Mouse (Mus musculus): ENCODE data around the gene Ptprr. TPM values are rescaled to one million over a fixed set of nuclear protein-coding genes. Genes with fewer than 3 reads are reported as not detected.

The Ptprr gene
- polyA plus RNA-seq, 1 experiment, result 0.35 TPM

DNA sequence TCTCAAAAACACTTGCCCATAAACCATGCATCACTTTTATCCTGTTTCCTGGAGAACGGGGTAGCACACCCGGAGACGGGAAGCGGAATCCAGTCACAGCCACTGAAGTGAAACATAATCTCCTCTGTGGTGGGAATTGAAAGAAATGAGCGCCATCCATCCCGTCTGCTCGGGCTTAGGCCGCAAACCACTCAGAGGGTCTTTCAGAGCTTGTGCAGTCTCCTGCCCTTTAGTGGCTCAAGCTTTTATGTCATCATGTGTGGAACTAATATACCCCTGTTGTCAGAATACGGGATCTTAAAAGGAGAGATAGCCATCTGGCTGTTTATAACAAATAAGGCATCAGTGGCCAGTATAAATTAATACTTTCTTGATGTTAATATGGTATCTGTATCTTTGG, 128.1 kb downstream of the Ptprr start:
- TF ChIP-seq CTCF (IDR thresholded peaks at IDR 0.05; ENCODE audit: borderline replicate concordance, control insufficient read depth, extremely low read depth, insufficient read depth, low read length, poor library complexity), result no peak
- no peak for TF ChIP-seq POLR2A (IDR thresholded peaks at IDR 0.05; ENCODE audit: control insufficient read depth, extremely low read depth, insufficient read depth, low read length, poor library complexity)
- WGBS, result 85% methylated on average over 9 of the region's 9 CpGs
- H3K27ac ChIP-seq (ENCODE audit: control insufficient read depth, insufficient read depth, low read length), result no peak overlapping the region
- no peaks in the 10 kb centered on the region for H3K4me1 ChIP-seq (replicated peaks; ENCODE audit: control insufficient read depth, insufficient read depth, low read length)
- no peak for DNase-seq
- H3K27me3 ChIP-seq (ENCODE audit: control insufficient read depth, insufficient read depth, low read length), result no peaks in the 10 kb centered on the region
- H3K36me3 ChIP-seq (ENCODE audit: control insufficient read depth, insufficient read depth, low read length), result no peaks in the 10 kb centered on the region
- H3K4me3 ChIP-seq (ENCODE audit: control insufficient read depth, insufficient read depth, low read length), result no peak overlapping the region

- DNase-seq, result no peak
- TF ChIP-seq CTCF (IDR thresholded peaks at IDR 0.05; ENCODE audit: borderline replicate concordance, control insufficient read depth, extremely low read depth, insufficient read depth, low read length, poor library complexity), result no peak
- TF ChIP-seq POLR2A (IDR thresholded peaks at IDR 0.05; ENCODE audit: control insufficient read depth, extremely low read depth, insufficient read depth, low read length, poor library complexity), result no peak
- Histone ChIP-seq H3K36me3 (ENCODE audit: control insufficient read depth, insufficient read depth, low read length) (no peaks in the 10 kb centered on the region), H3K27me3 (ENCODE audit: control insufficient read depth, insufficient read depth, low read length) (no peaks in the 10 kb centered on the region), H3K4me3 (ENCODE audit: control insufficient read depth, insufficient read depth, low read length) (no peak overlapping the region), H3K4me1 (replicated peaks; ENCODE audit: control insufficient read depth, insufficient read depth, low read length) (no peaks in the 10 kb centered on the region), H3K27ac (ENCODE audit: control insufficient read depth, insufficient read depth, low read length) (no peak overlapping the region)
- WGBS, result 91% methylated on average over 5 of the region's 5 CpGs
These were observed 136.7 kb downstream of the Ptprr start for GRCm38 (mm10) chr10:116154707-116155106.

GRCm38 (mm10) chr10:116156699-116157098, 138.7 kb downstream of the Ptprr start:
- 6% methylated on average over 1 of the region's 1 CpGs for WGBS
- DNase-seq, result no peak
- no peaks in the 10 kb centered on the region for H3K4me1 ChIP-seq (replicated peaks; ENCODE audit: control insufficient read depth, insufficient read depth, low read length)

DNA sequence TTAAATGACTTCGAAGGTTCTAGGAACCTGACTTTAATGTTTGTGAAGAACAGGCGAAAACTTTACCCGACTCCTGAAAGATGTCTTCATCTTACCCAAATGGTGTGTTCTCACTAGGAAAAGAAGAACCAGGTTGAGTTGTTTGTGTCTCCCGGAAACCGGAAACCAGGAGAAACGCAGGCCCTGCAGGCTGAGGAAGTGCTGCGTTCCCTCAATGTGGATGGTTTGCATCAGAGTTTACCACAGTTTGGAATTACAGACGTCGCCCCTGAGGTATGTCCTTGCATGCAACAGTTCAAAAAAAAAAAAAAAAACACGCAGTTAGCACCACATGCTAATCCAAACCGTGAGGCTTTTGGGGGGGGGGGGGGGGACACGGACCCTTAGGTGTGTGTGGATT, 144.3 kb downstream of the Ptprr start:
- no peak for TF ChIP-seq POLR2A (IDR thresholded peaks at IDR 0.05; ENCODE audit: control insufficient read depth, extremely low read depth, insufficient read depth, low read length, poor library complexity)
- no peak for TF ChIP-seq CTCF (IDR thresholded peaks at IDR 0.05; ENCODE audit: borderline replicate concordance, control insufficient read depth, extremely low read depth, insufficient read depth, low read length, poor library complexity)
- Histone ChIP-seq H3K27ac (ENCODE audit: control insufficient read depth, insufficient read depth, low read length) (no peak overlapping the region), H3K27me3 (ENCODE audit: control insufficient read depth, insufficient read depth, low read length) (no peaks in the 10 kb centered on the region), H3K4me3 (ENCODE audit: control insufficient read depth, insufficient read depth, low read length) (no peak overlapping the region), H3K36me3 (ENCODE audit: control insufficient read depth, insufficient read depth, low read length) (no peaks in the 10 kb centered on the region), H3K4me1 (replicated peaks; ENCODE audit: control insufficient read depth, insufficient read depth, low read length) (no peaks in the 10 kb centered on the region)
- WGBS, result 71% methylated on average over 12 of the region's 12 CpGs
- no peak for DNase-seq

More at GRCm38 (mm10) chr10:116156699-116157098, 138.7 kb downstream of the Ptprr start:
- TF ChIP-seq CTCF (IDR thresholded peaks at IDR 0.05; ENCODE audit: borderline replicate concordance, control insufficient read depth, extremely low read depth, insufficient read depth, low read length, poor library complexity) (no peak), POLR2A (IDR thresholded peaks at IDR 0.05; ENCODE audit: control insufficient read depth, extremely low read depth, insufficient read depth, low read length, poor library complexity) (no peak)
- Histone ChIP-seq H3K36me3 (ENCODE audit: control insufficient read depth, insufficient read depth, low read length) (no peaks in the 10 kb centered on the region), H3K27ac (ENCODE audit: control insufficient read depth, insufficient read depth, low read length) (no peak overlapping the region), H3K4me3 (ENCODE audit: control insufficient read depth, insufficient read depth, low read length) (no peak overlapping the region), H3K27me3 (ENCODE audit: control insufficient read depth, insufficient read depth, low read length) (no peaks in the 10 kb centered on the region)

DNA sequence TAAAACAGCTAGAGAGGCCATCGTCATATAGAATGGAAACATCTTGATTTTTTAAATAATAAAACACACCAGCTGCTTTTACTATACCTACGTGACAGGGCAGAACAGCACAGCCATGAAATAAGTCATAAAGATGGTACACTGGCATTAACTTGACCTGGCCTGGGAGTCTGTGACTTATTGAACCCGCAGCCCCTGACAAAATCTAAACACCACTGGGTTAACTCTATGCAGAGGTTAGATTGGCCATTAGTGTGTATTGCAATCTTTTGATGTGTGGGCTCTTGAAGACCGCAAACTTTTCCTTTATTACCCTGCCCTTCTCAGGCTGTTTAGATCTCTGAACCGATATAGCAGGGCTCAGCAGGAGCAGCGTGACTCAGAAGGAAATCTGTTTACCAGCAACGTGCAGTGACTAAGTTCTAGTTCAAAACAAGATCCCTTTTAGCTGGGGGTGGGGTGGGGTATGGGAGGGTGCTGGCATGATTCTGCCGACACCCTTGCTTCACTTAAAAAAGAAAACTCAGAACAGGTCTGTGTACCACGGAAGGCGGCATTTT, 157.4 kb downstream of the Ptprr start:
- DNase-seq, result no peak
- 0 out of 2 replicates have a peak, but pooled peaks cover 2% of the 10 kb centered on the region for H3K27me3 ChIP-seq (ENCODE audit: control insufficient read depth, insufficient read depth, low read length)
- no peak overlapping the region for H3K27ac ChIP-seq (ENCODE audit: control insufficient read depth, insufficient read depth, low read length)
- no peak for TF ChIP-seq CTCF (IDR thresholded peaks at IDR 0.05; ENCODE audit: borderline replicate concordance, control insufficient read depth, extremely low read depth, insufficient read depth, low read length, poor library complexity)
- TF ChIP-seq POLR2A (IDR thresholded peaks at IDR 0.05; ENCODE audit: control insufficient read depth, extremely low read depth, insufficient read depth, low read length, poor library complexity), result no peak
- H3K4me3 ChIP-seq (ENCODE audit: control insufficient read depth, insufficient read depth, low read length), result no peak overlapping the region
- WGBS, result 16% methylated on average over 10 of the region's 10 CpGs
- no peaks in the 10 kb centered on the region for H3K4me1 ChIP-seq (replicated peaks; ENCODE audit: control insufficient read depth, insufficient read depth, low read length)
- no peaks in the 10 kb centered on the region for H3K36me3 ChIP-seq (ENCODE audit: control insufficient read depth, insufficient read depth, low read length)

DNA sequence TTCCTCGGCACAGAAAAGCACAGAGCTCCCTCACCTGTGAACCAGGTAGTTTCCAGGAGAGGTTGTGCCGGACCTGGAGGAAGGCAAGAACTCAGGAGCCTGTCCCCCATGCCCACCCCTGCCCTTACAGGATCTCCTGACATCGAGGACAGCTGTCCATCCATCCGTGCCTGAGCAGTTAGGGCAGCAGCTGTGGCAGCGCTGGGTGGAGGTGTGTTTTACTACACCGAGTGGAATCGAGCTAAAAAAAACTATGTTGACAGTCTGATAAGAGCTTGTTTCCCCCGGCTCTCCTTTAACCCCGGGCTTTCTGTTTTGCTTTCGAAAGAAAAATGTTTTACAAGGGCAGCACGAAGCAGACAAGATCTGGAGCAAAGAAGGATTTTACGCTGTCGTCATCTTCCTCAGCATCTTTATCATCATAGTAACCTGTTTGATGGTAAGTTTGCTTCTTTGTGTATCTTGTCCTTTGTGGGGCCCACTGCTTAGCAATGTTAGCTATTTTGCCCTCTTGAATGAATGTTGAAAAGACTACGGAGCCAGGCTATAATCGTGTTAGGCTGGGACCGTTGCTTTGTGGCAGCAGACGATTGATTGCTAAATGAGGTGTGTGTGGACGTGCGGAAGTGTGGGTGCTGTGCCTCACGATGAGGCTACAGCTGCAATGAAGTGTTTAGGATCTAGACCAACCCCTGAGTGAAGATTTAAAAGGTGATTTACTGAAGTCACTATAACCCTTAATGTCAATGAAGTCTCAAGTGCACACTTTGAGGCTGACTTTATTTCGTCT, 159.6 kb downstream of the Ptprr start:
- no peaks in the 10 kb centered on the region for H3K36me3 ChIP-seq (ENCODE audit: control insufficient read depth, insufficient read depth, low read length)
- 15% methylated on average over 21 of the region's 21 CpGs for WGBS
- no peak overlapping the region for H3K4me3 ChIP-seq (ENCODE audit: control insufficient read depth, insufficient read depth, low read length)
- no peaks in the 10 kb centered on the region for H3K4me1 ChIP-seq (replicated peaks; ENCODE audit: control insufficient read depth, insufficient read depth, low read length)
- no peak for DNase-seq
- H3K27ac ChIP-seq (ENCODE audit: control insufficient read depth, insufficient read depth, low read length), result no peak overlapping the region
- H3K27me3 ChIP-seq (ENCODE audit: control insufficient read depth, insufficient read depth, low read length), result 0 out of 2 replicates have a peak, but pooled peaks cover 2% of the 10 kb centered on the region
- TF ChIP-seq POLR2A (IDR thresholded peaks at IDR 0.05; ENCODE audit: control insufficient read depth, extremely low read depth, insufficient read depth, low read length, poor library complexity), result no peak
- TF ChIP-seq CTCF (IDR thresholded peaks at IDR 0.05; ENCODE audit: borderline replicate concordance, control insufficient read depth, extremely low read depth, insufficient read depth, low read length, poor library complexity), result no peak

Data from thymus, adult 2 months (tissue).